Mouse (Mus musculus): ENCODE data around the gene P4hb. TPM values are rescaled to one million over a fixed set of nuclear protein-coding genes. Genes with fewer than 3 reads are reported as not detected.
"Not testable (repeated sequence)": the region's sequence is repeated elsewhere in the genome, so short reads cannot be mapped to it uniquely, and the experiment has no call there.

P4hb gene
- total RNA-seq, 2 experiments from 2014 or later, result 236 to 373 TPM

DNA sequence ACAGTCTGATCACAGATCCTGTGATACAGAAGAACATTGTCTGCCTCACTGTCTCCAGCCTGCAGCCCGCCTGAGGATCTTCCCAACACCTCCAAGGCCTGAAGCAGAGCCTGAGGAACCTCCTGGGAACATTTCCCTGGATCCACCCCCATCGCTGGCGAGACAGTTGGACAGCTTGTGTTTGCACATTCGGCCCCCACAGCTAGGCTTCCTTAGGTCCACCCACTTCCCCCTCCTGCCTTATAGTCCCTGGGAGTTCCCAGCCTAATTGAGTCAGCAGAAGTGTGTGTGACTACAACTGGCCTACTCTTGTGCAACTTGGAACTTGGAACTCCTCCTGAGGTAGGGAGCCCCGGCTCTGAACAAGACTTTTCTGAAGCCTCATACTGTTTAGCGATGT, 55.0 kb downstream of the P4hb start:
- no peak for ATAC-seq (replicated peaks; ENCODE audit: low FRiP score, low TSS enrichment, poor library complexity, severe bottlenecking)

DNA sequence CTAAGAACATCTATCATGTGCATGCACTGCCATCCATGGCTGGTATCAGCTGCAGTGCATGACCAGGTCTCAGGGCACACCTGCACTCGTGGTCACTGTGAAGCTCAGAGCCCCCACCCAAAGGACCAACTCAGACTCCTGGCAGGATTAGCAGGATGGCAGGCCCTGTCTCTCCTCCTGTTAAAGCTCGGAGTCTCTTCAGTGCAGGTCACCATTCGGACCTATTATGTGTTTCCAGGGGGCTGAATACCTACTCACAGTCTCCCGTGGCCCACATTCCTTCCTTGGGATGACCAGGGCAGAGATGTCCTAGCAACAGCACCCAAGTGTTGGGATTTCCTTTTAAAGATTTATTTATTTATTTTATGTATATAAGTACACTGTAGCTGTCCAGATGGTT, 55.9 kb downstream of the P4hb start:
- no peak for ATAC-seq (replicated peaks; ENCODE audit: low FRiP score, low TSS enrichment, poor library complexity, severe bottlenecking)

GRCm38 (mm10) chr11:120515611-120516010, 57.4 kb downstream of the P4hb start:
- ATAC-seq (replicated peaks; ENCODE audit: low FRiP score, low TSS enrichment, poor library complexity, severe bottlenecking), result peak; percentile 50

GRCm38 (mm10) chr11:120514262-120514661, 58.8 kb downstream of the P4hb start:
- not testable (repeated sequence) for ATAC-seq (replicated peaks; ENCODE audit: low FRiP score, low TSS enrichment, poor library complexity, severe bottlenecking)

DNA sequence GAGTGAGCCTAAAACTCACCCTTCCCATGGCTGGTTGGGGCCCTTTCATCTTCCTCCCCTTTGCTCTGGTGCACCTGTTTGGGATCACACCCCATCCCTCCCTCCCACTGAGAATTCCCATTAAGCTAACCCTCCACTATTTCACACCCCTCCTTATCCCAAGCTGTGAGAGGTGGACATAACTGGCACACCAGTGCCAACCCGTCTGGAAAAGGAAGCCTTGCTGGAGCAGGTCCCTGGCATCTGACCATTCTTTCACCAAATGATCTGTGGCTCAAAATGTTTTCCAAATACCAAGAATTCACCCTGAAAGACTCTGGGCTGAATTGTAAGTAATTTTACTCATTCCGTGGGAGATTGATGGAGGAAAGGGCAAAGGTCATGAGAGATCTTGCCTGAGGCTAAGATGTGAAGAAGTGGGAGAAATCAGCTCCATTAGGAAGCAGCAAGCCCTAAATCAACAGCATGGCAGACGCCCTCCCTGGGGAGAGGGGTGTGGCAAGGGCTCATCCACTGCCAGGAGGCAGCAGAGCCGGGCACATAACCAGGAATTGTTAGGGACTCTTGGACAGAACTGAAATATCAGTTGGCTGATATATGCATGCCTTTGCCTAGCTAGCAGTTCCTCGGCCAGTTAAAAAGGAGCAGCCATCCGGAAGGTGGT, 60.1 kb downstream of the P4hb start:
- ATAC-seq (replicated peaks; ENCODE audit: low FRiP score, low TSS enrichment, poor library complexity, severe bottlenecking), result no peak

DNA sequence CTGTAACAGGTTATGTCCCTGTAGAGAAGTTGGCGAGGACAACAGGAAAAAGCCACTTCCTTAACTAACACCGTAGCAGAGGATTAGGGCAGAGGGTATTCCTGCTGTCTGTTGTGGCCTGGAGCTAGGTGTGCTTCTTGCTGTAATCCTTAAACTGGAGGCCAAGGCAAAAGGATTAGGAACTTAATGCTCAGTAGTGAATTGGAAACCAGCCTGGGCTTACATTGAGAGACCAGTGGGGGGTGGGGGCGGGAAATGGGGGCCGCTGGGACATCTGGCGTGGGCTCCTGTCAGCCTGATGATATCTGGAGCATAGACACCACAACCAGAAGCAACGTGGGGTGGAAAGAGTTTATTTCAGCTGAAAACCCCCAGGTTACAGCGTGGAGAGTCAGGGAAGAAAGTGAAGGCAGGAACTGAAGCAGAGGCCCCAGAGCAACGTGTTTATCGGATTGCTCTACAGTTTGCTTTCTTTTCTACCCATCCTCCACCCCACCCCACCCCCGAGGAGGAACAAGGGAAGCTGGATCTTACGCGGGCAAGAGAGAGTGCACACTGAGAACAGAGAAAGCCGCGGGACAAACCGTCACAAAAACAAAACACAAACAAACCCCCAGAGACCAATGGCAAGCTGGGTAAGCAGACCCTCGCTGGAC, 62.5 kb downstream of the P4hb start:
- ATAC-seq (replicated peaks; ENCODE audit: low FRiP score, low TSS enrichment, poor library complexity, severe bottlenecking), result peak; percentile 80

Other genes with a start within 250 kb of the P4hb start
Only the 30 nearest of the 34 such genes appear.
- 31.0 and 34.7 TPM in 2 replicates for gene Faap100, start 194.5 kb downstream of the P4hb start, total RNA-seq (2014; fragmentation: Nextera tagmentation)
- gene Faap100, start 194.5 kb downstream of the P4hb start, total RNA-seq (2017), result 11.3 and 11.6 TPM in 2 replicates
- gene Nploc4, start 135.5 kb downstream of the P4hb start, total RNA-seq (2014; fragmentation: Nextera tagmentation), result 59.3 and 65.2 TPM in 2 replicates
- gene Nploc4, start 135.5 kb downstream of the P4hb start, total RNA-seq (2017), result 32.5 and 41.1 TPM in 2 replicates
- not detected in 2 replicates for gene Tspan10, start 130.6 kb downstream of the P4hb start, total RNA-seq (2014; fragmentation: Nextera tagmentation)
- not detected in 2 replicates for gene Tspan10, start 130.6 kb downstream of the P4hb start, total RNA-seq (2017)
- gene Pde6g, start 119.8 kb downstream of the P4hb start, total RNA-seq (2014; fragmentation: Nextera tagmentation), result 0.37 TPM in 1 of 2 replicates, not detected in the other
- gene Pde6g, start 119.8 kb downstream of the P4hb start, total RNA-seq (2017), result 0.38 TPM in 1 of 2 replicates, not detected in the other
- gene Oxld1, start 115.2 kb downstream of the P4hb start, total RNA-seq (2014; fragmentation: Nextera tagmentation), result 8.0 and 20.5 TPM in 2 replicates
- 14.0 and 27.9 TPM in 2 replicates for gene Oxld1, start 115.2 kb downstream of the P4hb start, total RNA-seq (2017)
- gene Ccdc137, start 115.1 kb downstream of the P4hb start, total RNA-seq (2014; fragmentation: Nextera tagmentation), result 36.1 and 67.6 TPM in 2 replicates
- gene Ccdc137, start 115.1 kb downstream of the P4hb start, total RNA-seq (2017), result 70.0 and 99.8 TPM in 2 replicates
- gene Arl16, start 105.6 kb downstream of the P4hb start, total RNA-seq (2014; fragmentation: Nextera tagmentation), result 11.2 and 14.7 TPM in 2 replicates
- 8.8 and 21.9 TPM in 2 replicates for gene Arl16, start 105.6 kb downstream of the P4hb start, total RNA-seq (2017)
- 165 and 221 TPM in 2 replicates for gene Mrpl12, start 88.6 kb downstream of the P4hb start, total RNA-seq (2014; fragmentation: Nextera tagmentation)
- 151 and 192 TPM in 2 replicates for gene Mrpl12, start 88.6 kb downstream of the P4hb start, total RNA-seq (2017)
- gene Slc25a10, start 81.4 kb downstream of the P4hb start, total RNA-seq (2014; fragmentation: Nextera tagmentation), result 16.9 and 27.2 TPM in 2 replicates
- gene Slc25a10, start 81.4 kb downstream of the P4hb start, total RNA-seq (2017), result 17.6 and 18.8 TPM in 2 replicates
- gene Gcgr, start 42.6 kb downstream of the P4hb start, total RNA-seq (2014; fragmentation: Nextera tagmentation), result not detected in 2 replicates
- not detected in 2 replicates for gene Gcgr, start 42.6 kb downstream of the P4hb start, total RNA-seq (2017)
- 60.4 and 62.7 TPM in 2 replicates for gene Mcrip1, start 23.5 kb downstream of the P4hb start, total RNA-seq (2014; fragmentation: Nextera tagmentation)
- gene Mcrip1, start 23.5 kb downstream of the P4hb start, total RNA-seq (2017), result 18.5 and 18.8 TPM in 2 replicates
- not detected in 2 replicates for gene Ppp1r27, start 22.1 kb downstream of the P4hb start, total RNA-seq (2014; fragmentation: Nextera tagmentation)
- not detected in 2 replicates for gene Ppp1r27, start 22.1 kb downstream of the P4hb start, total RNA-seq (2017)
- gene Arhgdia, start 8.4 kb upstream of the P4hb start, total RNA-seq (2014; fragmentation: Nextera tagmentation), result 248 and 334 TPM in 2 replicates
- gene Arhgdia, start 8.4 kb upstream of the P4hb start, total RNA-seq (2017), result 96.3 and 154 TPM in 2 replicates
- 157 and 232 TPM in 2 replicates for gene Alyref, start 25.1 kb upstream of the P4hb start, total RNA-seq (2014; fragmentation: Nextera tagmentation)
- gene Alyref, start 25.1 kb upstream of the P4hb start, total RNA-seq (2017), result 208 and 278 TPM in 2 replicates
- 84.0 and 110 TPM in 2 replicates for gene Anapc11, start 25.2 kb upstream of the P4hb start, total RNA-seq (2014; fragmentation: Nextera tagmentation)
- 21.9 and 27.6 TPM in 2 replicates for gene Anapc11, start 25.2 kb upstream of the P4hb start, total RNA-seq (2017)
- gene Npb, start 35.2 kb upstream of the P4hb start, total RNA-seq (2014; fragmentation: Nextera tagmentation), result 3.3 TPM in 1 of 2 replicates, not detected in the other
- gene Npb, start 35.2 kb upstream of the P4hb start, total RNA-seq (2017), result not detected in 2 replicates
- gene Pcyt2, start 44.7 kb upstream of the P4hb start, total RNA-seq (2014; fragmentation: Nextera tagmentation), result 74.6 and 87.3 TPM in 2 replicates
- gene Pcyt2, start 44.7 kb upstream of the P4hb start, total RNA-seq (2017), result 28.5 and 29.6 TPM in 2 replicates
- gene Sirt7, start 52.0 kb upstream of the P4hb start, total RNA-seq (2014; fragmentation: Nextera tagmentation), result 62.8 and 79.3 TPM in 2 replicates
- gene Sirt7, start 52.0 kb upstream of the P4hb start, total RNA-seq (2017), result 39.8 and 48.3 TPM in 2 replicates
- gene Mafg, start 60.3 kb upstream of the P4hb start, total RNA-seq (2014; fragmentation: Nextera tagmentation), result 26.0 and 31.6 TPM in 2 replicates
- gene Mafg, start 60.3 kb upstream of the P4hb start, total RNA-seq (2017), result 11.7 and 12.2 TPM in 2 replicates
- 0.13 and 1.1 TPM in 2 replicates for gene Pycr1, start 70.5 kb upstream of the P4hb start, total RNA-seq (2014; fragmentation: Nextera tagmentation)
- gene Pycr1, start 70.5 kb upstream of the P4hb start, total RNA-seq (2017), result 1.5 TPM in 1 of 2 replicates, not detected in the other
- 6.3 TPM in 1 of 2 replicates, not detected in the other for gene Myadml2, start 74.9 kb upstream of the P4hb start, total RNA-seq (2014; fragmentation: Nextera tagmentation)
- gene Myadml2, start 74.9 kb upstream of the P4hb start, total RNA-seq (2017), result not detected in 2 replicates
- not detected in 2 replicates for gene Notum, start 87.9 kb upstream of the P4hb start, total RNA-seq (2014; fragmentation: Nextera tagmentation)
- not detected in 2 replicates for gene Notum, start 87.9 kb upstream of the P4hb start, total RNA-seq (2017)
- 79.5 and 108 TPM in 2 replicates for gene Aspscr1, start 99.7 kb upstream of the P4hb start, total RNA-seq (2014; fragmentation: Nextera tagmentation)
- 15.5 and 52.7 TPM in 2 replicates for gene Aspscr1, start 99.7 kb upstream of the P4hb start, total RNA-seq (2017)
- gene Cenpx, start 140.5 kb upstream of the P4hb start, total RNA-seq (2014; fragmentation: Nextera tagmentation), result 132 and 157 TPM in 2 replicates
- gene Cenpx, start 140.5 kb upstream of the P4hb start, total RNA-seq (2017), result 95.0 and 99.4 TPM in 2 replicates
- 25.3 and 34.4 TPM in 2 replicates for gene Lrrc45, start 140.7 kb upstream of the P4hb start, total RNA-seq (2014; fragmentation: Nextera tagmentation)
- 37.0 and 38.1 TPM in 2 replicates for gene Lrrc45, start 140.7 kb upstream of the P4hb start, total RNA-seq (2017)
- 1.6 and 2.9 TPM in 2 replicates for gene Rac3, start 148.2 kb upstream of the P4hb start, total RNA-seq (2014; fragmentation: Nextera tagmentation)
- not detected in 2 replicates for gene Rac3, start 148.2 kb upstream of the P4hb start, total RNA-seq (2017)
- gene Dcxr, start 154.0 kb upstream of the P4hb start, total RNA-seq (2014; fragmentation: Nextera tagmentation), result 12.7 and 14.9 TPM in 2 replicates
- gene Dcxr, start 154.0 kb upstream of the P4hb start, total RNA-seq (2017), result 6.2 and 10.2 TPM in 2 replicates
- gene Cbr2, start 158.9 kb upstream of the P4hb start, total RNA-seq (2014; fragmentation: Nextera tagmentation), result not detected in 2 replicates
- not detected in 2 replicates for gene Cbr2, start 158.9 kb upstream of the P4hb start, total RNA-seq (2017)
- 2.5 and 12.0 TPM in 2 replicates for gene Hmga1b, start 189.5 kb upstream of the P4hb start, total RNA-seq (2014; fragmentation: Nextera tagmentation)
- 8.7 and 10.9 TPM in 2 replicates for gene Hmga1b, start 189.5 kb upstream of the P4hb start, total RNA-seq (2017)
- gene Rfng, start 211.0 kb upstream of the P4hb start, total RNA-seq (2014; fragmentation: Nextera tagmentation), result 43.1 and 47.2 TPM in 2 replicates
- 4.8 and 9.5 TPM in 2 replicates for gene Rfng, start 211.0 kb upstream of the P4hb start, total RNA-seq (2017)